Mouse (Mus musculus) liver, postnatal 0 days (tissue): ENCODE measurements around the gene Gli2.

ENCODE experiments used
- CTCF ChIP-seq: sonication (generic); IDR thresholded peaks from 2 replicates; pipeline ENCODE4 v1.5.1; 2016; ENCODE audit warnings: antibody characterized with exemption, low read depth
- EP300 ChIP-seq: IDR thresholded peaks from 2 replicates; pipeline ENCODE4 v1.6.1; 2016; ENCODE audit warnings: antibody characterized with exemption, low read depth, mild to moderate bottlenecking

DNA sequence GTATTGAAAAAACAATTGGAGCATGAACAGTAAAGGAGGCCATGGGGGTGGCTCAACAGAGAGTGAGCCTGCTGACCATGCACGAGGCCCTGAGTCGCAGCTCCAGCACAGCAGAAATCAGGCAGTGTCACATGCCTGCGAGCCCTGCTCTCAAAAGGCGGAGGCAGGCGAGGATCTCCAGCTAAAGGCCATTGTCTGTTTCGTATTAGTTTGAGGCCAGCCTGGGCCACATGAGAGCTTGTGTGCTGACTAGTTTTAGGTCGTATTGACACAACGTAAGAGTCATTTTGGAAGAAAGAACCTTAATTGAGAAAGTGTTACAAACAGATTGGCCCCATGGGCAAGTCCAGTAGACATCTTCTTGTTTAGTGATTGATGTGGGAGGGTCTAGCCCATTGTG lies 17.5 kb downstream of the Gli2 start:
- no peak for TF ChIP-seq CTCF
- TF ChIP-seq EP300: no peak
